Mouse (Mus musculus): ENCODE measurements around the gene Stpg4. TPM values are rescaled to one million over a fixed set of nuclear protein-coding genes. Genes with fewer than 3 reads are reported as not detected.

Gene Stpg4
- polyA plus RNA-seq, 1 experiment, result not detected

DNA sequence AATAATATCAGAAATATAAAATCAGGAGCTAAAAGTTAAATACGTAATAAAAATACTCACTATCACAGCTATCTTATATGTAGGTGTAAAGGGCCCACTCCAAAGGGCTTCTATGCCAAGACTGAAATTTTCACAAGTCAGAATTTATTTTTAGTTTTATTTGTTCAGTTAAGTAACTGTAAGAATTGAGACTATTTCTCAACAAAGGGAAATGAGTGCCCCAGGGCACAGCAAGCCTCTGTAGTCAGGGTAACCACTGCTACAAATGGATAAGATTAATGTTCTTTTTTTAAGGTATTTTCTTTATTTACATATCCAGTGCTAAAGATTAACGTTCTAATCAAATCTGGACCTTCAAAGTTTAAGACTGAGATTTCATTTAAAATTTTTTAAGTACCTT is 11.9 kb upstream of the Stpg4 start:
- Histone ChIP-seq H3K27me3 (ENCODE audit: control insufficient read depth, insufficient read depth, low read length) (no peaks in the 10 kb centered on the region), H3K36me3 (ENCODE audit: control insufficient read depth, insufficient read depth, low read length) (peaks cover 29% of the 10 kb centered on the region), H3K4me3 (ENCODE audit: low read depth, low read length) (no peak overlapping the region), H3K4me1 (ENCODE audit: control insufficient read depth, insufficient read depth, insufficient read length, low read length) (peaks cover 16% of the 10 kb centered on the region; the same call in 1 of the 2 replicates), H3K27ac (ENCODE audit: insufficient read depth, low read depth, low read length) (no peak overlapping the region)
- WGBS, result 71% methylated on average over 2 of the region's 2 CpGs
- TF ChIP-seq POLR2A (IDR thresholded peaks at IDR 0.05; ENCODE audit: low read depth, low read length) (no peak), CTCF (IDR thresholded peaks at IDR 0.05; ENCODE audit: extremely low read depth, insufficient read length, insufficient replicate concordance, low read depth, low read length) (no peak)

DNA sequence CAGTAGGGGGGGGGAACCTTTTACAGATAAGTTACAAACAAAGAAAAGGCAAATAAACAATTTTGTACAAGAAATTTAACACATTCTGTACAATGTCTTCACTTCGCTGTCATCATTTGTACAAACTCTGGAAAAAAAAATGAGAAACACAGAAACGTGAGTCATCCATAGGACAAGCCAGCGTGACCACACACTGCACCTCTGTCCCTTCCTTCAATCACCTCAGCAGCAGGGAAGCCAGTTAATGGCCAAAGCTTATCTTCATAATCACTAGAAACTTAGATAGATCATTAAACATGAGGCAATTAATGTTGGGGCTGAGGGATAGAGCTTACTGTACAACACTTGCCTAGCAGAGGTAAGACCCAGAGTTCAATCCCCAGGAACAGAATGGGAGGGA is 6.4 kb upstream of the Stpg4 start:
- WGBS, result 70% methylated on average over 3 of the region's 3 CpGs
- TF ChIP-seq CTCF (IDR thresholded peaks at IDR 0.05; ENCODE audit: extremely low read depth, insufficient read length, insufficient replicate concordance, low read depth, low read length) (no peak), POLR2A (IDR thresholded peaks at IDR 0.05; ENCODE audit: low read depth, low read length) (no peak)
- Histone ChIP-seq H3K4me3 (ENCODE audit: low read depth, low read length) (no peak overlapping the region), H3K27me3 (ENCODE audit: control insufficient read depth, insufficient read depth, low read length) (no peaks in the 10 kb centered on the region), H3K36me3 (ENCODE audit: control insufficient read depth, insufficient read depth, low read length) (peaks cover 46% of the 10 kb centered on the region), H3K4me1 (ENCODE audit: control insufficient read depth, insufficient read depth, insufficient read length, low read length) (peaks cover 7% of the 10 kb centered on the region; the same call in 1 of the 2 replicates), H3K27ac (ENCODE audit: insufficient read depth, low read depth, low read length) (no peak overlapping the region)

DNA sequence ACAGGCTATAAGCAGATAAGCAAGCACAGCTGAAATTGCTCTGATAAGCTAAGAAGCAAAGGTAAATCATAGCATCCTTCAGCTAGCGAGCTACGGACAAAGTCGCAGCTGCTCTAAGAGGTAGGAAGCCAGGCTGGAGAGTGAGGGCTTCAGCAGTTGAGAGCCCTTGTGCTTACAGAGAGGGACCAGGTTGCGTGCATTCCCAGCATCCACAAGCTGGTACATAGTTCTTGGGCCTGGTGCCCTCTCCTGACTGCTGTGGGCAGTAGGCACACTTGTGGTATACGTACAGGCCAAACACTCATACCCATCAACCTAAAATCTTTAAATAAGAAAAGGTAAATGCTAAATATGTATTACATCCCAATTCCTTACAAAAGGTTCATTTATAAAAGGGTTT is 5.2 kb upstream of the Stpg4 start:
- H3K27me3 ChIP-seq (ENCODE audit: control insufficient read depth, insufficient read depth, low read length), result no peaks in the 10 kb centered on the region
- 84% methylated on average over 5 of the region's 5 CpGs for WGBS
- TF ChIP-seq CTCF (IDR thresholded peaks at IDR 0.05; ENCODE audit: extremely low read depth, insufficient read length, insufficient replicate concordance, low read depth, low read length) (no peak), POLR2A (IDR thresholded peaks at IDR 0.05; ENCODE audit: low read depth, low read length) (no peak)
- peaks cover 44% of the 10 kb centered on the region for H3K36me3 ChIP-seq (ENCODE audit: control insufficient read depth, insufficient read depth, low read length)
- H3K4me3 ChIP-seq (ENCODE audit: low read depth, low read length), result no peak overlapping the region
- H3K27ac ChIP-seq (ENCODE audit: insufficient read depth, low read depth, low read length), result no peak overlapping the region
- H3K4me1 ChIP-seq (ENCODE audit: control insufficient read depth, insufficient read depth, insufficient read length, low read length), result peaks cover 5% of the 10 kb centered on the region; the same call in 1 of the 2 replicates

DNA sequence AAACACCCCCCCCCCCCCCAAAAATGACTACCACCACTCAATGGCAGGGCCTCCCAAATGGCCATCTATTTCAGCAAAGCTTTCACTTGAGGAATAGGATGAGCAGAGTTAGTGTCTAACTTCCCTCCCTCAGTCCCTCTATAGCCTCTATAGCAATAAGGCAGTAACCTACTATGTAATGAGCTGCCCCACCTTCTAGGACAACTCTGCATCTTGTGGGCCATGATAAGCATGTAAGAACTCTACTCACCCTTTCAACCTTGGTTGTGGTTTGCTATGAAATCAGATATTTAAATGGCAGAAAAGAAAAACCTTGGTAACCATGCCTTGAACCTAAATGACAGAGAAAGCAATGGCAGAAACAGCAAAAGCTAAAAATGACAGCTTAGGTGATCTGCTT is 4.8 kb upstream of the Stpg4 start:
- Histone ChIP-seq H3K27ac (ENCODE audit: insufficient read depth, low read depth, low read length) (no peak overlapping the region), H3K36me3 (ENCODE audit: control insufficient read depth, insufficient read depth, low read length) (peaks cover 44% of the 10 kb centered on the region), H3K4me3 (ENCODE audit: low read depth, low read length) (no peak overlapping the region), H3K4me1 (ENCODE audit: control insufficient read depth, insufficient read depth, insufficient read length, low read length) (peaks cover under 1% of the 10 kb centered on the region; the same call in 1 of the 2 replicates), H3K27me3 (ENCODE audit: control insufficient read depth, insufficient read depth, low read length) (no peaks in the 10 kb centered on the region)
- TF ChIP-seq POLR2A (IDR thresholded peaks at IDR 0.05; ENCODE audit: low read depth, low read length), result no peak
- no peak for TF ChIP-seq CTCF (IDR thresholded peaks at IDR 0.05; ENCODE audit: extremely low read depth, insufficient read length, insufficient replicate concordance, low read depth, low read length)

DNA sequence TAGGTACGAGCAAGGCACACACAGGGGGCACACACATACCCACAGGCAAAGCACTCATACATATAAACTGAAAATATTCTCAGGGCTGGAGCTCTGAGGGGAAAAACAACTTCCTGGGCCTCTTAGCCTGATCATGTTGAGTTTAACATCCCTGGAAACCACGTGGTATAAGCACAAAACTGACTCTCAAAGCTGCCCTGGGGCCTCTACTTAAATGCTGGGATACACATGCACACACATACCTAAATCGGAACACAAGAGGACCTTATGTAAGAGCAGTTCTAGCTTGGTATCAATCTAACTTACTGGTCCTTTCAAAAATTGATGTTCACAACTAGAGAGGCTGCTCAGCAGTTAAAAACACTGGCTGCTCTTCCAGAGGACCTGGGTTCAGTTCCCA is 1.9 kb upstream of the Stpg4 start:
- Histone ChIP-seq H3K27me3 (ENCODE audit: control insufficient read depth, insufficient read depth, low read length) (no peaks in the 10 kb centered on the region), H3K4me3 (ENCODE audit: low read depth, low read length) (no peak overlapping the region), H3K27ac (ENCODE audit: insufficient read depth, low read depth, low read length) (no peak overlapping the region), H3K4me1 (ENCODE audit: control insufficient read depth, insufficient read depth, insufficient read length, low read length) (no peaks in the 10 kb centered on the region), H3K36me3 (ENCODE audit: control insufficient read depth, insufficient read depth, low read length) (peaks cover 30% of the 10 kb centered on the region)
- 85% methylated on average over 3 of the region's 3 CpGs for WGBS
- no peak for TF ChIP-seq CTCF (IDR thresholded peaks at IDR 0.05; ENCODE audit: extremely low read depth, insufficient read length, insufficient replicate concordance, low read depth, low read length)
- no peak for TF ChIP-seq POLR2A (IDR thresholded peaks at IDR 0.05; ENCODE audit: low read depth, low read length)

DNA sequence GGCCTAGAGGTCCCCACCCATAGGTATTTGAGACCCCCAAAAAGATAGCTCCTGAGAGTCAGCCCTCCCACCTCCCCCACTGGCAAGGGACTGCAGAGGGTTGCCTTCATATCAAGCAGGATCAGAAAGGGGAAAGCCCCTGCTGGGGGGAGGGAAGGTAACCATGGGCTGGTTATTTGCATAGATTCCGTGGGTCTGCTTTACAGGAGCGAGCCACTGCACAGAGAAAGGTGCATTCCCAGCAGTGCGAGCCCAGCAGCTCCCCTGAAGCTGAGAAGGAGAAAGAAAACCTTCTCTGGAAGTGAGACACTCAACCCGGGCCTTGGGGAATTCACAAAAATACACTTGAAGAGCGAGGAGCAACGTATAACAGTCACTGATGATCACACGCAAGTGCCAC is 9.5 kb downstream of the Stpg4 start:
- Histone ChIP-seq H3K27me3 (ENCODE audit: control insufficient read depth, insufficient read depth, low read length) (no peaks in the 10 kb centered on the region), H3K4me3 (ENCODE audit: low read depth, low read length) (no peak overlapping the region), H3K27ac (ENCODE audit: insufficient read depth, low read depth, low read length) (no peak overlapping the region), H3K4me1 (ENCODE audit: control insufficient read depth, insufficient read depth, insufficient read length, low read length) (no peaks in the 10 kb centered on the region), H3K36me3 (ENCODE audit: control insufficient read depth, insufficient read depth, low read length) (no peaks in the 10 kb centered on the region)
- TF ChIP-seq CTCF (IDR thresholded peaks at IDR 0.05; ENCODE audit: extremely low read depth, insufficient read length, insufficient replicate concordance, low read depth, low read length) (no peak), POLR2A (IDR thresholded peaks at IDR 0.05; ENCODE audit: low read depth, low read length) (no peak)
- WGBS, result 81% methylated on average over 7 of the region's 7 CpGs

DNA sequence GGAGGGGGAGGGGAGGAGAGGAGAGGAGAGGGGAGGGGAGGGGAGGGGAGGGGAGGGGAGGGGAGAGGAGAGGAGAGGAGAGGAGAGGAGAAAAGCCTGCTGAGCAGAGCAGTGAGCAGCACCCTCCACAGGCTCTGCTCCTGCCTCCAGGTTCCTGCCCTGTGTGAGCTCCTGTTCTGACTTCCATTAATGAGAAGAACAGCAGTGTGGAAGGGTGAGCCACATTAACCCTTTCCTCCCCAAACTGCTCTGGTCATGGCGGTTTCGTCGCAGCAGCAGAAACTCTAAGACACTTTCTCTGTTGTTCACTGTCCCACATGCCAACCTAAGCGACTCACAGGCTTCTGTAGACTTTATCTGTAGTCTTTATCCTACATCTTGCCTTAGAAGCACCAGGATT is 20.9 kb downstream of the Stpg4 start:
- 80% methylated on average over 4 of the region's 4 CpGs for WGBS
- no peaks in the 10 kb centered on the region for H3K4me1 ChIP-seq (ENCODE audit: control insufficient read depth, insufficient read depth, insufficient read length, low read length)
- no peaks in the 10 kb centered on the region for H3K27me3 ChIP-seq (ENCODE audit: control insufficient read depth, insufficient read depth, low read length)
- H3K36me3 ChIP-seq (ENCODE audit: control insufficient read depth, insufficient read depth, low read length), result no peaks in the 10 kb centered on the region
- H3K27ac ChIP-seq (ENCODE audit: insufficient read depth, low read depth, low read length), result no peak overlapping the region
- no peak for TF ChIP-seq CTCF (IDR thresholded peaks at IDR 0.05; ENCODE audit: extremely low read depth, insufficient read length, insufficient replicate concordance, low read depth, low read length)
- no peak for TF ChIP-seq POLR2A (IDR thresholded peaks at IDR 0.05; ENCODE audit: low read depth, low read length)
- no peak overlapping the region for H3K4me3 ChIP-seq (ENCODE audit: low read depth, low read length)

DNA sequence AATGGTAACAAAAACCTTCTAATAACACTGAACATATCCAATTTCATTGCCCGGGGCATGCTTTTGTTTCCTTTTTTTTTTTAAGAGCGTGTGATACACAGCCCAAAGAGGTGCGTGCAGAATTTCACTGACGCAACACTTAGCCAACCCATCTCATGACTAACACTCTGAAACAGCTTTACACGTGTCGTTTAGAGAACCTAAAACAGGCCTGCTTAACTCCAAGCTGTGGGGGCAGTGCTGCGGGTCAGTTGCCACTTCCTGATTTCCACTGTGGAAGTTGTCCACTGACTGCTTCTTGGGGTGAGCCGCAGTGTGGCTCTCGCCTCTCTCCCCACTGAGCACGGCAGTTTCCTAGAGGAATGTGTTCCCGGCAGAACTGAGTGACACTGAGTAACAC is 22.0 kb downstream of the Stpg4 start:
- H3K27ac ChIP-seq (ENCODE audit: insufficient read depth, low read depth, low read length), result no peak overlapping the region
- no peaks in the 10 kb centered on the region for H3K27me3 ChIP-seq (ENCODE audit: control insufficient read depth, insufficient read depth, low read length)
- no peak overlapping the region for H3K4me3 ChIP-seq (ENCODE audit: low read depth, low read length)
- H3K36me3 ChIP-seq (ENCODE audit: control insufficient read depth, insufficient read depth, low read length), result no peaks in the 10 kb centered on the region
- 79% methylated on average over 11 of the region's 11 CpGs for WGBS
- H3K4me1 ChIP-seq (ENCODE audit: control insufficient read depth, insufficient read depth, insufficient read length, low read length), result no peaks in the 10 kb centered on the region
- TF ChIP-seq CTCF (IDR thresholded peaks at IDR 0.05; ENCODE audit: extremely low read depth, insufficient read length, insufficient replicate concordance, low read depth, low read length), result no peak
- no peak for TF ChIP-seq POLR2A (IDR thresholded peaks at IDR 0.05; ENCODE audit: low read depth, low read length)
